Mouse (Mus musculus): ENCODE results near the gene Gm21969.

Gm21969 gene

GRCm38 (mm10) chr4:139587370-139587769, 15.6 kb upstream of the Gm21969 start:
- DNase-seq = peak; percentile 53 to 64

GRCm38 (mm10) chr4:139587773-139588172, 15.2 kb upstream of the Gm21969 start:
- no peak for DNase-seq

GRCm38 (mm10) chr4:139589351-139590027, 13.5 kb upstream of the Gm21969 start:
- DNase-seq = no peak

- no peak for DNase-seq
These were observed 12.5 kb upstream of the Gm21969 start for GRCm38 (mm10) chr4:139590446-139590845.

- DNase-seq = no peak
These were observed 10.1 kb upstream of the Gm21969 start for GRCm38 (mm10) chr4:139592895-139593294.

- DNase-seq = no peak
These were observed 9.6 kb upstream of the Gm21969 start for GRCm38 (mm10) chr4:139593383-139593782.

GRCm38 (mm10) chr4:139594062-139594461, 8.9 kb upstream of the Gm21969 start:
- no peak for DNase-seq

- no peak for DNase-seq
These were observed 6.3 kb upstream of the Gm21969 start for GRCm38 (mm10) chr4:139596715-139597114.

GRCm38 (mm10) chr4:139597286-139598284, 5.4 kb upstream of the Gm21969 start:
- no peak for DNase-seq

- no peak for DNase-seq
These were observed 4.6 kb upstream of the Gm21969 start for GRCm38 (mm10) chr4:139598356-139598755.

- DNase-seq = peak; percentile 93 to 96
These were observed 4.0 kb upstream of the Gm21969 start for GRCm38 (mm10) chr4:139598950-139599518.

GRCm38 (mm10) chr4:139601519-139602356, 1.2 kb upstream of the Gm21969 start:
- no peak for DNase-seq

- DNase-seq = no peak
These were observed 2.2 kb downstream of the Gm21969 start for GRCm38 (mm10) chr4:139605216-139605615.

- no peak for DNase-seq
These were observed 3.7 kb downstream of the Gm21969 start for GRCm38 (mm10) chr4:139606732-139607131.

GRCm38 (mm10) chr4:139608975-139609374, 6.0 kb downstream of the Gm21969 start:
- DNase-seq = no peak

GRCm38 (mm10) chr4:139610954-139611353, 8.0 kb downstream of the Gm21969 start:
- no peak for DNase-seq

- DNase-seq = peak; percentile 90
These were observed 8.6 kb downstream of the Gm21969 start for GRCm38 (mm10) chr4:139611542-139611953.

- no peak for DNase-seq
These were observed 11.7 kb downstream of the Gm21969 start for GRCm38 (mm10) chr4:139614524-139615260.

GRCm38 (mm10) chr4:139616276-139617000, 13.5 kb downstream of the Gm21969 start:
- DNase-seq = peak; percentile 69 to 72

GRCm38 (mm10) chr4:139617001-139617364, 14.0 kb downstream of the Gm21969 start:
- DNase-seq = no peak

- no peak for DNase-seq
These were observed 16.8 kb downstream of the Gm21969 start for GRCm38 (mm10) chr4:139619765-139620164.
